Mouse (Mus musculus) cortical plate, adult 2 months (tissue): ENCODE measurements around the gene Tcl1b5. TPM values are rescaled to one million over a fixed set of nuclear protein-coding genes. Genes with fewer than 3 reads are reported as not detected.
"Not testable (repeated sequence)": the region's sequence is repeated elsewhere in the genome, so short reads cannot be mapped to it uniquely, and the experiment has no call there.

Experiments
- H3K27ac ChIP-seq: fragments of 200-500 bp; 2 replicates; pipeline ENCODE4 v1.5.1; 2012; ENCODE audit warnings: low read length, control low read depth, inconsistent platforms; ENCODE audit not compliant: insufficient read depth
- H3K4me1 ChIP-seq: fragments of 200-500 bp; 2 replicates; pipeline ENCODE4 v1.6.1; 2011; ENCODE audit warnings: low read length; ENCODE audit not compliant: control insufficient read depth, insufficient read depth
- H3K4me3 ChIP-seq: fragments of 200-500 bp; 2 replicates; pipeline ENCODE4 v1.5.1; 2011; ENCODE audit warnings: mild to moderate bottlenecking, low read length, control low read depth; ENCODE audit not compliant: insufficient read depth
- CTCF ChIP-seq: fragments of 200-500 bp; IDR thresholded peaks from 2 replicates; pipeline ENCODE4 v1.5.1; 2011; ENCODE audit warnings: mild to moderate bottlenecking, control low read depth, low read length; ENCODE audit not compliant: insufficient read depth; ENCODE audit errors: extremely low read depth
- POLR2A ChIP-seq: fragments of 200-500 bp; IDR thresholded peaks from 2 replicates; pipeline ENCODE4 v1.6.1; 2011; ENCODE audit warnings: mild to moderate bottlenecking, low read length, control low read depth; ENCODE audit not compliant: insufficient read depth; ENCODE audit errors: extremely low read depth
- polyA plus RNA-seq: library from polyadenylated mRNA; depleted of rRNA; stranded (reverse); fragments of >200 nt; gene quantifications from 2 replicates; pipeline ENCODE4 v1.2.3, GENCODE M21; 2012

Gene Tcl1b5
- polyA plus RNA-seq, 1 experiment: not detected

- Histone ChIP-seq H3K4me1 (no peaks in the 10 kb centered on the region), H3K4me3 (no peak within 1 kb of the TSS), H3K27ac (no peak within 1 kb of the TSS)
- TF ChIP-seq CTCF: no peak
- TF ChIP-seq POLR2A: no peak
Observed at GRCm38 (mm10) chr12:105159390-105159789, 16.8 kb upstream of the Tcl1b5 start, which contains the start of gene Tcl1b1. TSS of gene Tcl1b1 (plus strand) at chr12:105159690.

GRCm38 (mm10) chr12:105166734-105167133, 9.4 kb upstream of the Tcl1b5 start:
- no peak for TF ChIP-seq CTCF
- no peak for TF ChIP-seq POLR2A
- Histone ChIP-seq H3K27ac (no peak overlapping the region), H3K4me1 (no peaks in the 10 kb centered on the region), H3K4me3 (no peak overlapping the region)

- no peak for TF ChIP-seq POLR2A
- TF ChIP-seq CTCF: no peak
- no peaks in the 10 kb centered on the region for H3K4me1 ChIP-seq
- H3K27ac ChIP-seq: no peak overlapping the region
- no peak overlapping the region for H3K4me3 ChIP-seq
Observed at GRCm38 (mm10) chr12:105173366-105173765, 2.8 kb upstream of the Tcl1b5 start.

- not testable (repeated sequence) for H3K4me3 ChIP-seq, H3K27ac ChIP-seq, H3K4me1 ChIP-seq
Observed at GRCm38 (mm10) chr12:105174318-105174717, 1.8 kb upstream of the Tcl1b5 start.

- not testable (repeated sequence) for H3K4me3 ChIP-seq, H3K4me1 ChIP-seq, H3K27ac ChIP-seq
Observed at GRCm38 (mm10) chr12:105181040-105181644, 5.0 kb downstream of the Tcl1b5 start.

- not testable (repeated sequence) for H3K27ac ChIP-seq, H3K4me3 ChIP-seq, H3K4me1 ChIP-seq
Observed at GRCm38 (mm10) chr12:105188980-105189379, 12.8 kb downstream of the Tcl1b5 start.

GRCm38 (mm10) chr12:105190743-105191142, 14.6 kb downstream of the Tcl1b5 start, which contains the start of gene Tcl1b3:
TSS of gene Tcl1b3 (plus strand) at chr12:105191043.
- H3K27ac ChIP-seq, H3K4me3 ChIP-seq, H3K4me1 ChIP-seq: not testable (repeated sequence)

- not testable (repeated sequence) for H3K27ac ChIP-seq, H3K4me1 ChIP-seq, H3K4me3 ChIP-seq
Observed at GRCm38 (mm10) chr12:105199684-105200497, 23.7 kb downstream of the Tcl1b5 start.

GRCm38 (mm10) chr12:105201657-105202056, 25.5 kb downstream of the Tcl1b5 start, which contains the start of gene Tcl1b4:
TSS of gene Tcl1b4 (plus strand) at chr12:105201957.
- H3K4me3 ChIP-seq, H3K4me1 ChIP-seq, H3K27ac ChIP-seq: not testable (repeated sequence)

GRCm38 (mm10) chr12:105207071-105207470, 30.9 kb downstream of the Tcl1b5 start:
- Histone ChIP-seq H3K27ac (no peak overlapping the region), H3K4me1 (no peaks in the 10 kb centered on the region), H3K4me3 (no peak overlapping the region)
- no peak for TF ChIP-seq CTCF
- TF ChIP-seq POLR2A: no peak

- Histone ChIP-seq H3K4me1 (no peaks in the 10 kb centered on the region), H3K4me3 (no peak overlapping the region), H3K27ac (no peak overlapping the region)
- TF ChIP-seq CTCF (no peak), POLR2A (no peak)
Observed at GRCm38 (mm10) chr12:105208441-105208840, 32.3 kb downstream of the Tcl1b5 start.
